Mouse (Mus musculus) E14TG2a.4 (cell line): ENCODE measurements around the gene Tmod2.

Experiments used
- H3K27me3 ChIP-seq: 2 replicates; pipeline ENCODE4 v1.6.1; 2014; ENCODE audit warnings: low read length, control low read depth; ENCODE audit not compliant: insufficient read depth
- H3K36me3 ChIP-seq: 2 replicates; pipeline ENCODE4 v1.6.1; 2014; ENCODE audit warnings: low read length, control low read depth; ENCODE audit not compliant: insufficient read depth
- H3K4me1 ChIP-seq: replicated peaks from 2 replicates; pipeline ENCODE4 v1.6.1; 2014; ENCODE audit warnings: low read depth, low read length, control low read depth
- H3K4me3 ChIP-seq: replicated peaks from 2 replicates; pipeline ENCODE4 v1.5.1; 2014; ENCODE audit warnings: mild to moderate bottlenecking, low read length
- H3K9me3 ChIP-seq: 2 replicates; pipeline ENCODE4 v1.6.1; 2014; ENCODE audit warnings: low read length, control low read depth
- CTCF ChIP-seq: conservative IDR thresholded peaks from 2 replicates; pipeline ENCODE4 v1.5.1; 2014; ENCODE audit warnings: low read length
- NANOG ChIP-seq: IDR thresholded peaks from 2 replicates; pipeline ENCODE4 v1.6.1; 2014; ENCODE audit warnings: borderline replicate concordance, low read length, mixed read lengths
- POU5F1 ChIP-seq: IDR thresholded peaks from 2 replicates; pipeline ENCODE4 v1.6.1; 2014; ENCODE audit warnings: low read length, borderline replicate concordance

Tmod2 gene

DNA sequence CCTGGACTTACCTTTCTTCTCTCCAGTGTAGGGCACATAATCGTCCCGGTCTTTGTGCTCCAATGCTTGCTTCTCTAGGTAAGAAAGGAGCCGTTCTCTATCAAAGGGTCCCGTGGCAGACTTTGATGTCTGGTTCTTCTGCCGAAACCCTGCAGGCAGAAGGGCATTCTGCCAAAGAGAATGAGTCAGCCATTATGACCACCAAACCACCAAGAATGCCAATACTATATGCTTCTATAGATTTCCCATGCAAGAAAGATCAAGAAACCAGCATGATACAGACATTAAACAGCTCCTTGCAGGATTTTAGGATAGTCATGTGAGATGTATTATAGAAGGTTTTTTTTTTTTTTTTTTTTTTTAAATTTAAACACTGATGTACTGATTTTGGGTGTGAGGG lies 81.8 kb downstream of the Tmod2 start:
- Histone ChIP-seq H3K4me1 (peaks cover 4% of the 10 kb centered on the region; the same call in 1 of the 2 replicates), H3K4me3 (no peak overlapping the region), H3K36me3 (peaks cover 16% of the 10 kb centered on the region), H3K9me3 (peaks cover 8% of the 10 kb centered on the region; the same call in 1 of the 2 replicates), H3K27me3 (no peaks in the 10 kb centered on the region)
- TF ChIP-seq POU5F1 = no peak
- no peak for TF ChIP-seq NANOG
- TF ChIP-seq CTCF = no peak

DNA sequence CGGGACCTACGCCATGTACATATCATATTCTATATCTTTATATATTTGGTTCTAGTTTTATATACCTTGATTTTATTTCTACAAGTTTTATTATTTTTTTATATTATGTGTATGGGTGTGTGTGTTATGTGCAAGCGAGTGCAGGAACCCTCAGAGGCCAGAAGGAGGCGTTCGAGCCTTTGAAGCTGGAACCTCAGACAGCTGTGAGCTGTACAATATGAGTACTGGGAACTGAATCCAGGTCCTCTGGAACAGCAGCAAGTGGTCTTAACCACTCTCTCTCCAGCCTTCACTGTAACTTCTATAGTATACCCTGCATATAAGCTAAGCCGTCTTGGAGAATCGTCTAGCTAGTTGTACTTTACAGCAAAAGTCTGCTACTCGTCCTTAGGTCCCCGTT lies 83.0 kb downstream of the Tmod2 start:
- no peak overlapping the region for H3K4me3 ChIP-seq
- H3K4me1 ChIP-seq = peaks cover 4% of the 10 kb centered on the region; the same call in 1 of the 2 replicates
- peak; percentile 49 for TF ChIP-seq CTCF
- no peak for TF ChIP-seq POU5F1
- H3K36me3 ChIP-seq = peaks cover 16% of the 10 kb centered on the region
- 0 out of 2 replicates have a peak, but pooled peaks cover 4% of the 10 kb centered on the region for H3K9me3 ChIP-seq
- no peaks in the 10 kb centered on the region for H3K27me3 ChIP-seq

DNA sequence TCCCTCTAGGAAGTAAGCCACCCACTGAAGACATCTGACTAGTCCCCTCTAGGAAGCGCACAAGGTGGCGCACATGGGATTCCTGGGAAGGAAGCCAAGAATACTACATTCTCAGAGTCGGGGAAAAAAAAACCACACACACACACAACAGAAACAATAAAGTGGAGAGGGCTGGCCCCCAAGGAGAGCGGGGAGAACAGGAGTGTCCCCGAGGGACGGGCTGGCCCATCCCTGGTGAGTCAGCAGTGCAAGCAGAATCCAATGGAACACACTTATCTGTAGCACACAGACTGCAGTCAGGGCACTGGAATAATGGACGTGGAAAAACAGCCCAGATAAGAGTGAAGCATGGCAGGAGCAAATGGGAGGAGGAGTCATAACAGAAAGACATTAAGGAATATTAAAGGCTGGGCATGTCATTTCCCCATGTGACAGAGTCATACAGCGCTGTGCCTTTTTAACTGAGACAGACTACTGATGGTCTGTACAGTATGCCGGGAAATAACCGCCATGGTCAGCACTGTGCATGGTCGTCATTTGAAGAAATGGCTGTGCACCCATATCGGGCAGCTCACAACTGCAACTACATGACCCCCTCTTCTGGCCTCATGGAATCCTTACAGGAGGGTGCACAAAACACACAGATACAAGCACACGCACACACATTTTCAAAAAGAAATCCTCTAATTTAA lies 83.6 kb downstream of the Tmod2 start:
- peaks cover 22% of the 10 kb centered on the region for H3K36me3 ChIP-seq
- no peak overlapping the region for H3K4me3 ChIP-seq
- peaks cover 9% of the 10 kb centered on the region for H3K9me3 ChIP-seq
- peaks cover 4% of the 10 kb centered on the region; the same call in 1 of the 2 replicates for H3K4me1 ChIP-seq
- no peaks in the 10 kb centered on the region for H3K27me3 ChIP-seq
- TF ChIP-seq POU5F1 (no peak), CTCF (no peak), NANOG (no peak)

DNA sequence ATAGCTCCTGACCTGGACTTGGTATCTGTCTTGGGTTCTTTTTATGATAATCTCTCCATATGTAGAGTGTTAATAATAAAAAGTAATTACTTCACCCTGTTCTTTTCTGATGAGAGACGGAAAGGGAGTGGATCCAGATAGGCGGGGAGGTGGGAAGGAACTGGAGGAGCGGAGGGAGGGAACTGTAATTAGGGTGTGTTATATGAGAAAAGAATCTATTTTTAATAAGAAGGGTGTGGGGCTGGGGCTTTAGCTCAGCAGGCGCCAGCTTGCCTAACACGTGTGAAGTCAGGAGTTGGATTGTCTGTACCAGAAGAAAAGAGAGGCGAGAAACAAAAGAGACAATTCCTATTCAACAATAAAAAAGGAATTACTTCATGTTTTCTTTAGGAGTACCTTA lies 87.5 kb downstream of the Tmod2 start:
- Histone ChIP-seq H3K9me3 (peaks cover 29% of the 10 kb centered on the region), H3K4me3 (no peak overlapping the region), H3K36me3 (peaks cover 14% of the 10 kb centered on the region), H3K27me3 (no peaks in the 10 kb centered on the region), H3K4me1 (peaks cover 4% of the 10 kb centered on the region; the same call in 1 of the 2 replicates)
- TF ChIP-seq CTCF (no peak), NANOG (no peak), POU5F1 (no peak)

DNA sequence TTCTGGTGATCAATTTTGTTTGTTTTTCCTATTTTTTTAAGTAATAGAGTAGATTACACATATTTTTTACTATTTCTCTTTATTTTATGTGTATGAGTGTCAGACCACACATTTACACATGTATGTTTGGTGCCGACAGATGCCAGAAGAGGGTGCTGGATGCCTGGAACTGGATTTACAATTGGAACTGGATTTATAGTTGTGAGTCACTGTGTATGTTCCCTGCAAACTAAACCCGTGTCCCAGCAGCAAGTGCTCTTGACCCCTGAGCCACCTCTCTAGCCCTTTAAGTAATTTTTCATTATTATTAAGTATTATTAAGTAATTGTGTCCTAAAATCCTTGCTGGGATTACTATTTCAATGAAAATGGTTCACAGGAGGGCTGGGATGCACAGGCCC lies 88.9 kb downstream of the Tmod2 start:
- peaks cover 14% of the 10 kb centered on the region for H3K36me3 ChIP-seq
- TF ChIP-seq NANOG = no peak
- TF ChIP-seq CTCF = no peak
- no peak for TF ChIP-seq POU5F1
- no peaks in the 10 kb centered on the region for H3K27me3 ChIP-seq
- no peaks in the 10 kb centered on the region for H3K4me1 ChIP-seq
- H3K9me3 ChIP-seq = peaks cover 29% of the 10 kb centered on the region
- no peak overlapping the region for H3K4me3 ChIP-seq

DNA sequence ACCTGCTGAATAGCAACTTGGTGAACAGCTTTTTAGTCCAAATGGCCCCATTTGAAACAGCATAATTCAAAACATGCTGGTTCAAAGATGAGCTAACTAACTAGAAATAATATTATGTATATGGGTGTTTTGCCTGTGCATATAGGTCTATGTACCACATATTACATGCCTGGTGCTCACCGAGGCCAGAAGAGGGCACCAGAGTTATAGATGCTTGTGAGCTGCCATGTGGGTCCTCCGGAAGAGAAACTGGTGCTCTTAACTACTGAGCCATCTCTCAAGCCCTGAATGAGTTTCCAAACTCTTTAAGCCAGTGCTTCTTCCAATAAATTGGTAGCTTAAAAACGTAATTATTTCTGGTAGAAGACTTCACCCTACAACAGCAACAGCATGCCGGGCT lies 89.3 kb downstream of the Tmod2 start:
- no peak overlapping the region for H3K4me3 ChIP-seq
- no peak for TF ChIP-seq CTCF
- TF ChIP-seq NANOG = no peak
- no peak for TF ChIP-seq POU5F1

DNA sequence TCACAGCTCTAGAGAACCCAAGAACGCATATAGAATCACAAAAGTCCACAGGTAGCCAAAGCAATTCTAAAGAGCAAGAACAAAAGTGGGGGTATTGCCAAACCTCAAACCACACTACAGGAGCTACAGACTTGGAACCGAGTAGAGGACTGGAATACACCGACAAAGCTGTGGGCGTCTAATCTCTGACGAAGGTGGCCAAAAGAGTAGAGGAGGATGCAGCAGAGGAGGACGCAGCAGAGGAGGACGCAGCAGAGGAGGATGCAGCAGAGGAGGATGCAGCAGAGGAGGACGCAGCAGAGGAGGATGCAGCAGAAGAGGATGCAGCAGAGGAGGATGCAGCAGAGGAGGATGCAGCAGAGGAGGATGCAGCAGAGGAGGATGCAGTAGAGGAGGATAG lies 90.2 kb downstream of the Tmod2 start:
- no peak overlapping the region for H3K4me3 ChIP-seq
- TF ChIP-seq NANOG = no peak
- TF ChIP-seq POU5F1 = no peak
- no peak for TF ChIP-seq CTCF
- H3K9me3 ChIP-seq = peaks cover 29% of the 10 kb centered on the region
- peaks cover 14% of the 10 kb centered on the region for H3K36me3 ChIP-seq
- H3K4me1 ChIP-seq = peaks cover 4% of the 10 kb centered on the region
- no peaks in the 10 kb centered on the region for H3K27me3 ChIP-seq

More for the DNA sequence above, 89.3 kb downstream of the Tmod2 start:
- Histone ChIP-seq H3K4me1 (no peaks in the 10 kb centered on the region), H3K36me3 (peaks cover 14% of the 10 kb centered on the region), H3K9me3 (peaks cover 29% of the 10 kb centered on the region), H3K27me3 (no peaks in the 10 kb centered on the region)

DNA sequence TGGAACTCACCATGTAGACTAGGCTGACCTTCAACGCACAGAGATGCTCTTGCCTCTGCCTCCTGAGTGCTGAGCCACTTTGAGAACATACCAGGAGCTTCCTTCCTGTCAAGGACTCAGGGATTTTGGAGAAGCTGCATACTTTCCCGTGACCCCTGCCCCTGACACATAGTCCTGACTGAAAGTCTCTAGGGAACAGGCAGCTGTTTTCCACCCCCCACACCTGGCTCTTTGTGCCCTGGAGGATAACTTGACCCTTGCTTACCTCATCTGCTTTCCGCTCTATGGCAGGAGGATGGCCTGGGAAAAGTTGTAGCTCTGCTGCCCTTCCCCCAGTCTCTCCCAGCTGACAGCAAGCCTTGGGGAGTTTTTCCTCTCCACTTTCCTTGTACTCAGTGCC lies 93.4 kb downstream of the Tmod2 start:
- Histone ChIP-seq H3K9me3 (peaks cover 26% of the 10 kb centered on the region), H3K36me3 (peaks cover 21% of the 10 kb centered on the region), H3K4me1 (peaks cover 8% of the 10 kb centered on the region), H3K27me3 (no peaks in the 10 kb centered on the region), H3K4me3 (no peak overlapping the region)
- TF ChIP-seq NANOG (no peak), CTCF (no peak), POU5F1 (no peak)
